Mouse (Mus musculus): ENCODE measurements around the gene Insig1.

- TF ChIP-seq CTCF (IDR thresholded peaks at IDR 0.05; ENCODE audit: low read depth, low read length) (no peak), POLR2AphosphoS5 (IDR thresholded peaks at IDR 0.05; ENCODE audit: insufficient replicate concordance, low read depth, low read length) (no peak), GATA1 (IDR thresholded peaks at IDR 0.05; ENCODE audit: borderline replicate concordance, low read length) (no peak), TAL1 (conservative IDR thresholded peaks at IDR 0.05; ENCODE audit: low read depth, low read length) (no peak), GATA2 (IDR thresholded peaks at IDR 0.05; ENCODE audit: borderline replicate concordance, low read depth, low read length) (no peak)
Measured at GRCm38 (mm10) chr5:28043386-28043785, 27.8 kb upstream of the Insig1 start.
